Mouse (Mus musculus): ENCODE measurements at regions not wholly inside any gene's neighbourhood (a gene's known extent, or its start where the extent isn't known, plus 50 kb on each side); places are given as distances from the start of the nearest gene placed in this dataset.
"Not testable (repeated sequence)": the region's sequence is repeated elsewhere in the genome, so short reads cannot be mapped to it uniquely, and the experiment has no call there.

- no peak for DNase-seq (ENCODE audit: low spot score)
Observed at GRCm38 (mm10) chr14:53800508-53801136, 453.3 kb downstream of the Dad1 start.

- peak; percentile 48 for DNase-seq (ENCODE audit: low spot score)
Observed at GRCm38 (mm10) chr14:53795160-53795559, 458.7 kb downstream of the Dad1 start.

GRCm38 (mm10) chr14:53794527-53794926 is 459.4 kb downstream of the Dad1 start:
- peak; percentile 26 for DNase-seq (ENCODE audit: low spot score)

GRCm38 (mm10) chr14:53792432-53792831 is 461.5 kb downstream of the Dad1 start:
- DNase-seq (ENCODE audit: low spot score) = not testable (repeated sequence)

GRCm38 (mm10) chr14:53785547-53785946 is 468.4 kb downstream of the Dad1 start:
- not testable (repeated sequence) for DNase-seq (ENCODE audit: low spot score)

GRCm38 (mm10) chr14:53777375-53777774 is 476.5 kb downstream of the Dad1 start:
- no peak for DNase-seq (ENCODE audit: low spot score)

- DNase-seq (ENCODE audit: low spot score) = peak; percentile 51
Observed at GRCm38 (mm10) chr14:53776717-53777116, 477.2 kb downstream of the Dad1 start.

GRCm38 (mm10) chr14:53766501-53766900 is 487.4 kb downstream of the Dad1 start:
- not testable (repeated sequence) for DNase-seq (ENCODE audit: low spot score)

- DNase-seq (ENCODE audit: low spot score) = not testable (repeated sequence)
Observed at GRCm38 (mm10) chr14:53765918-53766317, 488.0 kb downstream of the Dad1 start.

- not testable (repeated sequence) for DNase-seq (ENCODE audit: low spot score)
Observed at GRCm38 (mm10) chr14:53760578-53760977, 493.3 kb downstream of the Dad1 start.

- DNase-seq (ENCODE audit: low spot score) = peak; percentile 14
Observed at GRCm38 (mm10) chr14:53757782-53758181, 496.1 kb downstream of the Dad1 start.

GRCm38 (mm10) chr14:53757095-53757494 is 496.8 kb downstream of the Dad1 start:
- DNase-seq (ENCODE audit: low spot score) = not testable (repeated sequence)

GRCm38 (mm10) chr14:53750703-53751441 is 503.0 kb downstream of the Dad1 start:
- DNase-seq (ENCODE audit: low spot score) = no peak

GRCm38 (mm10) chr14:53743552-53743951 is 510.4 kb downstream of the Dad1 start:
- not testable (repeated sequence) for DNase-seq (ENCODE audit: low spot score)

GRCm38 (mm10) chr14:53742864-53743263 is 511.0 kb downstream of the Dad1 start:
- not testable (repeated sequence) for DNase-seq (ENCODE audit: low spot score)

- DNase-seq (ENCODE audit: low spot score) = peak; percentile 35
Observed at GRCm38 (mm10) chr14:53741246-53741645, 512.7 kb downstream of the Dad1 start.

- DNase-seq (ENCODE audit: low spot score) = not testable (repeated sequence)
Observed at GRCm38 (mm10) chr14:53737962-53738361, 515.9 kb downstream of the Dad1 start.

GRCm38 (mm10) chr14:53736274-53736673 is 517.6 kb downstream of the Dad1 start:
- not testable (repeated sequence) for DNase-seq (ENCODE audit: low spot score)

GRCm38 (mm10) chr14:53731600-53731999 is 522.3 kb downstream of the Dad1 start:
- DNase-seq (ENCODE audit: low spot score) = not testable (repeated sequence)

- DNase-seq (ENCODE audit: low spot score) = not testable (repeated sequence)
Observed at GRCm38 (mm10) chr14:53729877-53730276, 524.0 kb downstream of the Dad1 start.

GRCm38 (mm10) chr14:53729149-53729548 is 524.8 kb downstream of the Dad1 start:
- not testable (repeated sequence) for DNase-seq (ENCODE audit: low spot score)

GRCm38 (mm10) chr14:53726914-53727313 is 527.0 kb downstream of the Dad1 start:
- not testable (repeated sequence) for DNase-seq (ENCODE audit: low spot score)

- not testable (repeated sequence) for DNase-seq (ENCODE audit: low spot score)
Observed at GRCm38 (mm10) chr14:53723611-53724010, 530.3 kb downstream of the Dad1 start.
